In genomic region chr16:63224608-63225007, GRCm38 (mm10) we compare ENCODE assay signal across 27 mouse cellular contexts.
A peak's percentile ranks its signal among the peaks of the same experiment; 100 is the strongest.
DNase-seq lines count a peak whose midpoint lies in the region; ATAC-seq and TF ChIP-seq lines count a peak whose summit lies in the region.
"Had no signal": no experiment of that assay in that cellular context is flagged by ENCODE, and none has a peak within 500 bp of the region (broad histone marks: within the 10 kb centered on the region; RNA-seq: fewer than 3 reads in every experiment).

No protein-coding gene starts in this region.

- no peak overlapping the region for H3K27ac ChIP-seq in embryonic facial prominence, embryonic 11.5 days (replicated peaks; ENCODE audit: low read depth, low read length)
- no peak overlapping the region for H3K27ac ChIP-seq in embryonic facial prominence, embryonic 10.5 days (replicated peaks)
- H3K27ac ChIP-seq in midbrain, embryonic 14.5 days (replicated peaks; ENCODE audit: low read depth, low read length) = no peak overlapping the region
- no peak overlapping the region for H3K27ac ChIP-seq in midbrain, embryonic 15.5 days
- H3K27ac ChIP-seq in limb, embryonic 14.5 days (replicated peaks; ENCODE audit: low read depth, low read length) = no peak overlapping the region
- H3K27ac ChIP-seq: embryonic facial prominence, embryonic 15.5 days; heart, embryonic 15.5 days; hindbrain, embryonic 14.5 days had no signal

- H3K9ac ChIP-seq in embryonic facial prominence, embryonic 11.5 days (replicated peaks; ENCODE audit: low read length) = no peak overlapping the region
- no peak overlapping the region for H3K9ac ChIP-seq in midbrain, embryonic 14.5 days (replicated peaks; ENCODE audit: low read length)
- no peak overlapping the region for H3K9ac ChIP-seq in midbrain, embryonic 15.5 days
- H3K9ac ChIP-seq in limb, embryonic 14.5 days (ENCODE audit: low read depth, low read length, severe bottlenecking) = no peak overlapping the region
- H3K9ac ChIP-seq: embryonic facial prominence, embryonic 15.5 days; forebrain, postnatal 0 days; heart, embryonic 12.5 days; heart, embryonic 15.5 days; hindbrain, embryonic 14.5 days had no signal

- TF ChIP-seq POLR2A in limb, embryonic 14.5 days (IDR thresholded peaks at IDR 0.05; ENCODE audit: borderline replicate concordance, extremely low read depth, insufficient read depth, insufficient read length) = no peak

- H3K36me3 ChIP-seq in embryonic facial prominence, embryonic 11.5 days (replicated peaks; ENCODE audit: control insufficient read depth, insufficient read depth, low read depth, low read length) = no peaks in the 10 kb centered on the region
- H3K36me3 ChIP-seq in embryonic facial prominence, embryonic 10.5 days (replicated peaks) = no peaks in the 10 kb centered on the region
- no peaks in the 10 kb centered on the region for H3K36me3 ChIP-seq in midbrain, embryonic 14.5 days (ENCODE audit: control insufficient read depth, insufficient read depth, low read length)
- no peaks in the 10 kb centered on the region for H3K36me3 ChIP-seq in midbrain, embryonic 15.5 days (replicated peaks)
- H3K36me3 ChIP-seq in limb, embryonic 14.5 days (ENCODE audit: control insufficient read depth, insufficient read depth, low read length) = no peaks in the 10 kb centered on the region
- H3K36me3 ChIP-seq: embryonic facial prominence, embryonic 15.5 days; G1E; heart, embryonic 12.5 days; heart, embryonic 15.5 days had no signal

- no peak overlapping the region for H3K4me3 ChIP-seq in embryonic facial prominence, embryonic 11.5 days (ENCODE audit: low read depth, low read length)
- no peak overlapping the region for H3K4me3 ChIP-seq in embryonic facial prominence, embryonic 10.5 days
- no peak overlapping the region for H3K4me3 ChIP-seq in midbrain, embryonic 14.5 days (replicated peaks; ENCODE audit: low read depth, low read length)
- H3K4me3 ChIP-seq in midbrain, embryonic 15.5 days = no peak overlapping the region
- no peak overlapping the region for H3K4me3 ChIP-seq in limb, embryonic 14.5 days (replicated peaks; ENCODE audit: low read length)
- H3K4me3 ChIP-seq: embryonic facial prominence, embryonic 15.5 days; heart, embryonic 12.5 days; heart, embryonic 15.5 days had no signal

- H3K27me3 ChIP-seq in embryonic facial prominence, embryonic 11.5 days (ENCODE audit: control insufficient read depth, insufficient read depth, low read length) = no peaks in the 10 kb centered on the region
- no peaks in the 10 kb centered on the region for H3K27me3 ChIP-seq in embryonic facial prominence, embryonic 10.5 days (replicated peaks; ENCODE audit: low read depth, poor library complexity, severe bottlenecking)
- H3K27me3 ChIP-seq in midbrain, embryonic 14.5 days (ENCODE audit: control insufficient read depth, insufficient read depth, low read length) = no peaks in the 10 kb centered on the region
- H3K27me3 ChIP-seq in midbrain, embryonic 15.5 days (replicated peaks) = no peaks in the 10 kb centered on the region
- H3K27me3 ChIP-seq in limb, embryonic 14.5 days (ENCODE audit: control insufficient read depth, insufficient read depth, low read length) = no peaks in the 10 kb centered on the region
- H3K27me3 ChIP-seq: CH12.LX; embryonic facial prominence, embryonic 15.5 days; heart, embryonic 12.5 days; heart, embryonic 15.5 days; Patski had no signal

- no peaks in the 10 kb centered on the region for H3K4me1 ChIP-seq in embryonic facial prominence, embryonic 11.5 days (ENCODE audit: control insufficient read depth, insufficient read depth, low read length)
- H3K4me1 ChIP-seq in embryonic facial prominence, embryonic 10.5 days = 0 out of 2 replicates have a peak, but pooled peaks cover 3% of the 10 kb centered on the region
- no peaks in the 10 kb centered on the region for H3K4me1 ChIP-seq in midbrain, embryonic 14.5 days (ENCODE audit: control insufficient read depth, insufficient read depth, low read length)
- no peaks in the 10 kb centered on the region for H3K4me1 ChIP-seq in midbrain, embryonic 15.5 days
- 0 out of 2 replicates have a peak, but pooled peaks cover 2% of the 10 kb centered on the region for H3K4me1 ChIP-seq in limb, embryonic 14.5 days (ENCODE audit: control insufficient read depth, insufficient read depth, low read length)
- H3K4me1 ChIP-seq: embryonic facial prominence, embryonic 15.5 days; heart, embryonic 12.5 days; heart, embryonic 15.5 days had no signal

- peak; percentile 14 for DNase-seq in embryonic facial prominence, embryonic 11.5 days (ENCODE audit: low spot score)
- DNase-seq in embryonic facial prominence, embryonic 10.5 days (ENCODE audit: low spot score) = no peak
- DNase-seq in midbrain, embryonic 14.5 days = peak; percentile 15
- DNase-seq in limb, embryonic 14.5 days (ENCODE audit: low spot score) = peak; percentile 41
- no peak for DNase-seq in heart, postnatal 4 days
- DNase-seq in cerebellum, adult 11-12 months = no peak
- DNase-seq: adrenal gland, postnatal 10 days; adrenal gland, postnatal 36 days; B cell, adult 2 months; cerebellum, adult 11 months; cerebellum, adult 8-10 months; cerebellum, postnatal 10 days; cerebellum, postnatal 36 days; forebrain, postnatal 0 days; gastrocnemius, postnatal 25 days; heart, adult 18-20 months; heart, postnatal 10 days; heart, postnatal 36 days had no signal

- 72% methylated on average over 6 of the region's 6 CpGs for WGBS in embryonic facial prominence, embryonic 11.5 days
- 77% methylated on average over 6 of the region's 6 CpGs for WGBS in embryonic facial prominence, embryonic 10.5 days
- WGBS in midbrain, embryonic 14.5 days = 70% methylated on average over 6 of the region's 6 CpGs
- 65% methylated on average over 6 of the region's 6 CpGs for WGBS in midbrain, embryonic 15.5 days
- 39% methylated on average over 6 of the region's 6 CpGs for WGBS in limb, embryonic 14.5 days

- H3K4me2 ChIP-seq in embryonic facial prominence, embryonic 11.5 days (ENCODE audit: low read depth, low read length) = no peak overlapping the region
- no peak overlapping the region for H3K4me2 ChIP-seq in midbrain, embryonic 14.5 days (ENCODE audit: low read length)
- H3K4me2 ChIP-seq in midbrain, embryonic 15.5 days = no peak overlapping the region
- no peak overlapping the region for H3K4me2 ChIP-seq in limb, embryonic 14.5 days (replicated peaks; ENCODE audit: low read depth, low read length, severe bottlenecking)
- H3K4me2 ChIP-seq: embryonic facial prominence, embryonic 15.5 days; heart, embryonic 12.5 days; heart, embryonic 15.5 days; hindbrain, embryonic 14.5 days had no signal

- no peaks in the 10 kb centered on the region for H3K9me3 ChIP-seq in embryonic facial prominence, embryonic 11.5 days (replicated peaks; ENCODE audit: control insufficient read depth, low read length)
- no peaks in the 10 kb centered on the region for H3K9me3 ChIP-seq in embryonic facial prominence, embryonic 10.5 days
- no peaks in the 10 kb centered on the region for H3K9me3 ChIP-seq in midbrain, embryonic 14.5 days (ENCODE audit: control insufficient read depth, low read length)
- H3K9me3 ChIP-seq in midbrain, embryonic 15.5 days = no peaks in the 10 kb centered on the region
- H3K9me3 ChIP-seq in limb, embryonic 14.5 days (ENCODE audit: control insufficient read depth, low read length) = no peaks in the 10 kb centered on the region
- H3K9me3 ChIP-seq: embryonic facial prominence, embryonic 15.5 days; heart, embryonic 12.5 days; heart, embryonic 15.5 days had no signal

- ATAC-seq in embryonic facial prominence, embryonic 11.5 days (replicated peaks; ENCODE audit: insufficient number of reproducible peaks, low FRiP score, low TSS enrichment, low read depth) = no peak
- no peak for ATAC-seq in midbrain, embryonic 14.5 days (ENCODE audit: low FRiP score, low TSS enrichment)
- ATAC-seq in midbrain, embryonic 15.5 days (replicated peaks) = no peak
- ATAC-seq in limb, embryonic 14.5 days (ENCODE audit: low FRiP score, low read depth) = peak; percentile 53; the same call in 1 of the 2 replicates
- ATAC-seq: forebrain, embryonic 14.5 days; forebrain, postnatal 0 days; Patski had no signal

Comparison
In these comparisons a context has a peak if more than half of its experiments do, and no peak if none do; other contexts are left out.
1. DNase-seq: peak in embryonic facial prominence, embryonic 11.5 days (single experiment), midbrain, embryonic 14.5 days (single experiment) and limb, embryonic 14.5 days (single experiment); none in embryonic facial prominence, embryonic 10.5 days (single experiment), heart, postnatal 4 days (single experiment) and cerebellum, adult 11-12 months (single experiment).